Mouse (Mus musculus) hindbrain, embryonic 10.5 days (tissue): ENCODE results near the gene Ptprj. TPM values are rescaled to one million over a fixed set of nuclear protein-coding genes. Genes with fewer than 3 reads are reported as not detected.
"Not testable (repeated sequence)": the region's sequence is repeated elsewhere in the genome, so short reads cannot be mapped to it uniquely, and the experiment has no call there.

Experiments
- DNase-seq: peaks from one replicate; pipeline ENCODE4 v3.0.0-alpha.2; 2017; ENCODE audit warnings: low spot score
- H3K27ac ChIP-seq: fragments of 300-500 bp; sonication (generic); 2 replicates; pipeline ENCODE4 v1.5.1; 2016; ENCODE audit warnings: mild to moderate bottlenecking, moderate library complexity
- H3K27me3 ChIP-seq: fragments of 300-500 bp; sonication (generic); 2 replicates; pipeline ENCODE4 v1.6.1; 2016; ENCODE audit warnings: mild to moderate bottlenecking; ENCODE audit not compliant: poor library complexity, insufficient read depth, severe bottlenecking
- H3K36me3 ChIP-seq: fragments of 300-500 bp; sonication (generic); 2 replicates; pipeline ENCODE4 v1.6.1; 2016; ENCODE audit warnings: mild to moderate bottlenecking, moderate library complexity
- H3K4me1 ChIP-seq: fragments of 300-500 bp; sonication (generic); replicated peaks from 2 replicates; pipeline ENCODE4 v1.6.1; 2016; ENCODE audit warnings: mild to moderate bottlenecking
- H3K4me3 ChIP-seq: fragments of 300-500 bp; sonication (generic); 2 replicates; pipeline ENCODE4 v1.5.1; 2016; ENCODE audit warnings: mild to moderate bottlenecking, moderate library complexity
- H3K9me3 ChIP-seq: fragments of 300-500 bp; sonication (generic); 2 replicates; pipeline ENCODE4 v1.6.1; 2016; ENCODE audit warnings: mild to moderate bottlenecking, moderate library complexity
- WGBS: fragments of 180-500 bp; shearing (Covaris S2); methylation state at CpG from one replicate; pipeline ENCODE4 v1.1.7; 2016; 5-methylcytosine and 5-hydroxymethylcytosine counted together
- polyA plus RNA-seq: library from polyadenylated mRNA; unstranded; fragments of >200 nt; fragmentation: Nextera tagmentation; extraction: Ambion mirVana; gene quantifications from 2 replicates; pipeline ENCODE4 v1.2.1, GENCODE M21; 2016

Ptprj gene
- polyA plus RNA-seq, 1 experiment from 2014 or later, result 1.5 TPM

DNA sequence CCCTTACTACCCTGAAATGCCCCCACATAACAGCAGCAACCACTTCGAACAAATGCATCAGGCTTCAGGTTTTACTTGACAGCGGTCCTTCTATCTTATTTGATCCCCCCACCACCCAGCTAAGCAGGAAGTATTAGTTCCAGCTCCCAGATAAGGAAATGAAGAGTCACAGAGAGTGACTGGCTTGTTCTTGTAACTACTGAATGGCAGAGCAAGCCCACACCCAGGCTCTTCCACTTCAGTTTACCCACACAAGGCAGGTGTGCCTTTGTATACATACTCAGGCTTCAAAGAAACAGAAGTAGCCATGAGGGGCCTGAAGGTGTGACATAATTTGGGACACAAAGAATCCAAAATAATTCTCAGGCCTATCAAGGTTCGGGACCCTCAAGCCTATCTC lies 5.3 kb downstream of the Ptprj start:
- Histone ChIP-seq H3K36me3 (no peaks in the 10 kb centered on the region), H3K4me1 (peaks cover 22% of the 10 kb centered on the region; the same call in 1 of the 2 replicates), H3K27me3 (peaks cover 9% of the 10 kb centered on the region), H3K4me3 (no peak overlapping the region), H3K9me3 (no peaks in the 10 kb centered on the region), H3K27ac (no peak overlapping the region)
- no peak for DNase-seq
- WGBS, result 85% methylated on average over 3 of the region's 3 CpGs

- WGBS, result 76% methylated on average over 8 of the region's 8 CpGs
Measured at GRCm38 (mm10) chr2:90574536-90574935, 5.9 kb downstream of the Ptprj start.

GRCm38 (mm10) chr2:90573640-90574526 lies 6.6 kb downstream of the Ptprj start:
- H3K36me3 ChIP-seq, result no peaks in the 10 kb centered on the region
- no peaks in the 10 kb centered on the region for H3K9me3 ChIP-seq
- 82% methylated on average over 17 of the region's 17 CpGs for WGBS
- H3K27me3 ChIP-seq, result peaks cover 7% of the 10 kb centered on the region
- peaks cover 11% of the 10 kb centered on the region; the same call in 1 of the 2 replicates for H3K4me1 ChIP-seq
- DNase-seq, result no peak
- H3K4me3 ChIP-seq, result no peak overlapping the region
- H3K27ac ChIP-seq, result no peak overlapping the region

More at GRCm38 (mm10) chr2:90574536-90574935, 5.9 kb downstream of the Ptprj start:
- no peaks in the 10 kb centered on the region for H3K36me3 ChIP-seq
- no peak for DNase-seq
- H3K27ac ChIP-seq, result no peak overlapping the region
- no peaks in the 10 kb centered on the region for H3K9me3 ChIP-seq
- H3K27me3 ChIP-seq, result peaks cover 9% of the 10 kb centered on the region
- no peak overlapping the region for H3K4me3 ChIP-seq
- H3K4me1 ChIP-seq, result peaks cover 17% of the 10 kb centered on the region; the same call in 1 of the 2 replicates

DNA sequence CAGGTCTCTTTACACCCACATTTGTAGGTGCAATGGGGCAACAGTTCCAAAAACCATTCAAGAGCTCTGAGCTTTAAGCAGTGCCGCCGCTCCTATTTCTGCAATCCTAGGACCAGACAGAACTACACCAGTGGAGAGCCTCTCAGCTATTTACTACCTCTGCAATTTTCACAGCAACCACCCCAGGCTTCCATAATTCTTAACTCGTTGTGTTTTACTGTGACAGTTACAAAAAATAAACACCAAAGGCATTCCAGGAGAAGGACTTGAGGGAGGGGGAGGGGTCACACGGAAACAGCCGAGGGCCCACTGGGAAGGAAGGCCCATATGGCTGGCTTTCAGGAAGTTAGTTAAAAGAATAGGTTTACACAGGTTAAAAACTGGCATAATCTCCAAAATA lies 8.3 kb downstream of the Ptprj start:
- no peak for DNase-seq
- no peaks in the 10 kb centered on the region for H3K27me3 ChIP-seq
- H3K4me1 ChIP-seq, result 0 out of 2 replicates have a peak, but pooled peaks cover 7% of the 10 kb centered on the region
- no peak overlapping the region for H3K4me3 ChIP-seq
- H3K27ac ChIP-seq, result no peak overlapping the region
- WGBS, result 70% methylated on average over 5 of the region's 5 CpGs
- no peaks in the 10 kb centered on the region for H3K9me3 ChIP-seq
- no peaks in the 10 kb centered on the region for H3K36me3 ChIP-seq

- not testable (repeated sequence) for H3K36me3 ChIP-seq, DNase-seq, H3K4me1 ChIP-seq, H3K9me3 ChIP-seq, H3K27ac ChIP-seq, H3K27me3 ChIP-seq, H3K4me3 ChIP-seq
- 93% methylated on average over 6 of the region's 6 CpGs for WGBS
Measured at GRCm38 (mm10) chr2:90571399-90571798, 9.0 kb downstream of the Ptprj start.

GRCm38 (mm10) chr2:90570871-90571270 lies 9.6 kb downstream of the Ptprj start:
- 0 out of 2 replicates have a peak, but pooled peaks cover 10% of the 10 kb centered on the region for H3K4me1 ChIP-seq
- H3K4me3 ChIP-seq, result no peak overlapping the region
- H3K9me3 ChIP-seq, result no peaks in the 10 kb centered on the region
- DNase-seq, result no peak
- no peak overlapping the region for H3K27ac ChIP-seq
- no peaks in the 10 kb centered on the region for H3K36me3 ChIP-seq
- H3K27me3 ChIP-seq, result no peaks in the 10 kb centered on the region
- WGBS, result 98% methylated on average over 2 of the region's 2 CpGs

GRCm38 (mm10) chr2:90570216-90570615 lies 10.2 kb downstream of the Ptprj start:
- H3K9me3 ChIP-seq, result no peaks in the 10 kb centered on the region

GRCm38 (mm10) chr2:90568961-90569481 lies 11.4 kb downstream of the Ptprj start:
- WGBS, result 89% methylated on average over 7 of the region's 7 CpGs
- DNase-seq, result no peak
- no peak overlapping the region for H3K27ac ChIP-seq

More at GRCm38 (mm10) chr2:90570216-90570615, 10.2 kb downstream of the Ptprj start:
- H3K27me3 ChIP-seq, result no peaks in the 10 kb centered on the region
- 0 out of 2 replicates have a peak, but pooled peaks cover 10% of the 10 kb centered on the region for H3K4me1 ChIP-seq
- H3K27ac ChIP-seq, result no peak overlapping the region
- 93% methylated on average over 10 of the region's 10 CpGs for WGBS
- DNase-seq, result no peak
- no peak overlapping the region for H3K4me3 ChIP-seq
- no peaks in the 10 kb centered on the region for H3K36me3 ChIP-seq

DNA sequence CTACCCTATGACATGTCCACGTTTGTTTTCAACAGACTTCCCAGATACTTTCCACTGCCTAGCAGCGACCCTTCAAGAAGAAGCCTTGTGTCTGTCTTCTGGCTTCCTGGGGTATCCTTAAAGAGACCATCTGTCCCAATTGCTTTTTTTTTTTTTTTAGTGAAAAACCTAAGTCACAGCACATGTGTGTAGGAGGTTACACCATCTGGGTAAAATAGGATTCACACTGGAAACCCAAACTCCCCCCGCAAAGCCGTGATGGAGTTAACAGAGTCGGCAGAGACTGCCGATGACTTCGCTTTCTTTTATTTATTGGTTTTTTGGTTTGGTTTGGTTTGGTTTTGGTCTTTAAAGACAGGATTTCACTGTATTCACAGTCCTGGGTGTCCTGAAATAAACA lies 12.4 kb downstream of the Ptprj start:
- Histone ChIP-seq H3K36me3 (no peaks in the 10 kb centered on the region), H3K9me3 (no peaks in the 10 kb centered on the region), H3K4me3 (no peak overlapping the region), H3K27ac (no peak overlapping the region), H3K27me3 (no peaks in the 10 kb centered on the region), H3K4me1 (0 out of 2 replicates have a peak, but pooled peaks cover 4% of the 10 kb centered on the region)
- 87% methylated on average over 7 of the region's 7 CpGs for WGBS
- no peak for DNase-seq

More at GRCm38 (mm10) chr2:90568961-90569481, 11.4 kb downstream of the Ptprj start:
- H3K27me3 ChIP-seq, result no peaks in the 10 kb centered on the region
- no peaks in the 10 kb centered on the region for H3K36me3 ChIP-seq
- H3K9me3 ChIP-seq, result no peaks in the 10 kb centered on the region
- no peak overlapping the region for H3K4me3 ChIP-seq
- H3K4me1 ChIP-seq, result 0 out of 2 replicates have a peak, but pooled peaks cover 6% of the 10 kb centered on the region

DNA sequence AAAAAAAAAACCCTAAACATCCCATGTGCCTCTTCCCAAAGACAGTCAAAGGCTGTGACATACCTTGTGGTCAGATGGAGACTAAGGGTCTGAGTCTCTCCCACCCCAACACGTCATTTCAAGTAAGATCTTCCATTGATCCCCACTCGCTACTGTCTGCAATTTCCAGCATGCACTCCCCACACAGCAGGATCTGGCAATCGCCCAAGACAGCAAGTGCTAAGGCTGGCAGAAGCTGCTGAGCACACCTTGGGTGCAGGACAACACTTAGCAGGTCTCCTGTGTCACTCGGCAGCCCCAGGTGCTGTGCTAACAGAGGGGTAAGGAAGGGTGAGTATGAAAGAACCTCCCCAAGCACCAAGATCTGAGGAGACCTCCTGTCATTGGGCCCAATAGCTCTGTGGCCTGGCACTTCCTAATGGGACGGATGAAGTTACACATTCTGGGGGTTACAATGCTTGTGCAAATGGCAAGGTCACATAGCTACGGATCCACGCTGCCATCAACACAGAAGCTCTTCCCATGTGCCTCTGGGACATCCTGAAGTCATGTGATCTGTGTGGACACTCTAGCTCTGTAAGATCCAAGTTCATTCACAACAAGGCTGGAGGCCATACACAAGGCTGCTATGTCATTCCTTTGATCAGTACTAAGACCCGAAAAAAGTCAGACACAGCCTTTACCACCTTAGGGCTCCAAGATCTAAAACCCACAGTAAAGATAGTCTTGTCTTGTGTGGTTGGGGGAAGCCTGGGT lies 13.5 kb downstream of the Ptprj start:
- DNase-seq, result no peak
- Histone ChIP-seq H3K4me1 (peaks cover 10% of the 10 kb centered on the region), H3K9me3 (no peaks in the 10 kb centered on the region), H3K36me3 (no peaks in the 10 kb centered on the region), H3K27ac (no peak overlapping the region), H3K27me3 (no peaks in the 10 kb centered on the region), H3K4me3 (no peak overlapping the region)
- WGBS, result 77% methylated on average over 8 of the region's 8 CpGs

GRCm38 (mm10) chr2:90566046-90566445 lies 14.4 kb downstream of the Ptprj start:
- Histone ChIP-seq H3K4me3 (no peak overlapping the region), H3K9me3 (no peaks in the 10 kb centered on the region), H3K27me3 (no peaks in the 10 kb centered on the region), H3K4me1 (peaks cover 11% of the 10 kb centered on the region), H3K36me3 (no peaks in the 10 kb centered on the region), H3K27ac (no peak overlapping the region)
- DNase-seq, result no peak
- WGBS, result 79% methylated on average over 7 of the region's 7 CpGs

GRCm38 (mm10) chr2:90565192-90565929 lies 15.1 kb downstream of the Ptprj start:
- Histone ChIP-seq H3K9me3 (no peaks in the 10 kb centered on the region), H3K27ac (no peak overlapping the region), H3K4me1 (peaks cover 18% of the 10 kb centered on the region), H3K27me3 (no peaks in the 10 kb centered on the region), H3K36me3 (no peaks in the 10 kb centered on the region), H3K4me3 (no peak overlapping the region)
- DNase-seq, result no peak
- WGBS, result 95% methylated on average over 7 of the region's 7 CpGs
